10 mouse cellular contexts compared by ENCODE assay signal in the genomic region with DNA sequence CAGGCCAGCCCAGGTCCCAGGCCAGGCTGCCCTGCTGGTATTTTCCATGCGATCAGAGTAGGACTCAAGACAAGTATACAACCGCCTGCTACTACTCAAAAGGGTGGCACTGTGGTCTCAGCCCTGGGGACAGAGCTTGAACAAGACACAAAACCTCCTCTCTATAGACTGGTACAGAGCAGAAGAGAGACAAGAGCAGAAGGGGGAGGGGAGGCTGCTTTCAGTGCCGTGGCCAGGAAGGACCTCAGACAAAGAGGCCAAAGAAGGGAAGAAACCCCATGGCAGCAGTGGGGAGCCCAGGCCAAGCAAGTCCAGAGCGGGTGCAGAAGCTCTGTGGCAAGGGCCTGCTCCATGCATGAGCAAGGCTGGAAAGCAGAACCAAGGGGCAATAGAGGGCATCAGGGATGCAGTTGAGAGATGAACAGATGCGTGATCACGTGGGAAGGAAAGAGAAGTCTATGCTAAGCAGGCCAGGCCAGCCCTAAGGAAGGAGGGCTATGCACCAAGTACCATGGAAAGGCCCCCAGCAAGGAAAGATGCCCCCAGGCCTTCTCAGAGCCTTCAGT. TPM values are rescaled to one million over a fixed set of nuclear protein-coding genes. Genes with fewer than 3 reads are reported as not detected.
DNase-seq lines count a peak whose midpoint lies in the region; ATAC-seq and TF ChIP-seq lines count a peak whose summit lies in the region.
"Had no signal": no experiment of that assay in that cellular context is flagged by ENCODE, and none has a peak within 500 bp of the region (broad histone marks: within the 10 kb centered on the region; RNA-seq: fewer than 3 reads in every experiment).

No protein-coding gene starts in this region.

- no peak for TF ChIP-seq EP300 in stomach, postnatal 0 days (optimal IDR thresholded peaks at IDR 0.05)

- H3K27me3 ChIP-seq in heart, embryonic 10.5 days (ENCODE audit: insufficient read depth, poor library complexity, severe bottlenecking) = no peaks in the 10 kb centered on the region
- H3K27me3 ChIP-seq in hindbrain, embryonic 12.5 days = no peaks in the 10 kb centered on the region
- no peaks in the 10 kb centered on the region for H3K27me3 ChIP-seq in midbrain, embryonic 14.5 days (ENCODE audit: control insufficient read depth, insufficient read depth, low read length)
- no peaks in the 10 kb centered on the region for H3K27me3 ChIP-seq in stomach, postnatal 0 days (ENCODE audit: control insufficient read depth, insufficient read depth, low read length)

- no peaks in the 10 kb centered on the region for H3K9me3 ChIP-seq in heart, embryonic 10.5 days
- no peaks in the 10 kb centered on the region for H3K9me3 ChIP-seq in hindbrain, embryonic 12.5 days (replicated peaks)
- no peaks in the 10 kb centered on the region for H3K9me3 ChIP-seq in midbrain, embryonic 14.5 days (ENCODE audit: control insufficient read depth, low read length)
- H3K9me3 ChIP-seq in stomach, postnatal 0 days (ENCODE audit: control insufficient read depth, low read length) = no peaks in the 10 kb centered on the region

- peak overlapping the region; percentile 31 for H3K27ac ChIP-seq in heart, embryonic 10.5 days
- peak overlapping the region; percentile 63 for H3K27ac ChIP-seq in cortical plate, adult 2 months (ENCODE audit: insufficient read depth, low read length)
- peak overlapping the region; percentile 79 for H3K27ac ChIP-seq in hindbrain, embryonic 12.5 days
- peak overlapping the region; percentile 32; the same call in 1 of the 2 replicates for H3K27ac ChIP-seq in midbrain, embryonic 14.5 days (replicated peaks; ENCODE audit: low read depth, low read length)
- H3K27ac ChIP-seq in stomach, postnatal 0 days (replicated peaks) = no peak overlapping the region

- no peak overlapping the region for H3K9ac ChIP-seq in hindbrain, embryonic 12.5 days
- H3K9ac ChIP-seq in midbrain, embryonic 14.5 days (replicated peaks; ENCODE audit: low read length) = no peak overlapping the region
- H3K9ac ChIP-seq in stomach, postnatal 0 days (ENCODE audit: low read length) = no peak overlapping the region

- H3K4me3 ChIP-seq in heart, embryonic 10.5 days = no peak overlapping the region
- no peak overlapping the region for H3K4me3 ChIP-seq in cortical plate, adult 2 months (ENCODE audit: insufficient read depth, low read length)
- H3K4me3 ChIP-seq in hindbrain, embryonic 12.5 days = no peak overlapping the region
- no peak overlapping the region for H3K4me3 ChIP-seq in midbrain, embryonic 14.5 days (replicated peaks; ENCODE audit: low read depth, low read length)
- H3K4me3 ChIP-seq in stomach, postnatal 0 days (ENCODE audit: low read depth, low read length) = no peak overlapping the region

- 78% methylated on average over 6 of the region's 6 CpGs for WGBS in heart, embryonic 10.5 days
- WGBS in hindbrain, embryonic 12.5 days = 48% methylated on average over 6 of the region's 6 CpGs
- WGBS in midbrain, embryonic 14.5 days = 60% methylated on average over 6 of the region's 6 CpGs
- 75% methylated on average over 6 of the region's 6 CpGs for WGBS in stomach, postnatal 0 days

- no peak for DNase-seq in heart, embryonic 10.5 days (ENCODE audit: low spot score)
- DNase-seq in heart, postnatal 10 days = no peak
- no peak for DNase-seq in midbrain, embryonic 14.5 days
- DNase-seq in testis, postnatal 10 days (ENCODE audit: low spot score) = no peak
- no peak for DNase-seq in thymus, postnatal 25 days
- no peak for DNase-seq in stomach, postnatal 0 days (ENCODE audit: low spot score)
- DNase-seq: adrenal gland, postnatal 14 days; heart, adult 11 months had no signal

- TF ChIP-seq CTCF in cortical plate, adult 2 months (IDR thresholded peaks at IDR 0.05; ENCODE audit: extremely low read depth, insufficient read depth, low read length) = no peak
- TF ChIP-seq CTCF in stomach, postnatal 0 days (IDR thresholded peaks at IDR 0.05; ENCODE audit: low read depth) = no peak

- 0 out of 2 replicates have a peak overlapping the region, but pooled peaks have one; percentile 4 for H3K4me2 ChIP-seq in hindbrain, embryonic 12.5 days (replicated peaks)
- H3K4me2 ChIP-seq in midbrain, embryonic 14.5 days (ENCODE audit: low read length) = no peak overlapping the region
- no peak overlapping the region for H3K4me2 ChIP-seq in stomach, postnatal 0 days (replicated peaks; ENCODE audit: low read depth)

- H3K36me3 ChIP-seq in heart, embryonic 10.5 days = no peaks in the 10 kb centered on the region
- no peaks in the 10 kb centered on the region for H3K36me3 ChIP-seq in hindbrain, embryonic 12.5 days
- no peaks in the 10 kb centered on the region for H3K36me3 ChIP-seq in midbrain, embryonic 14.5 days (ENCODE audit: control insufficient read depth, insufficient read depth, low read length)
- no peaks in the 10 kb centered on the region for H3K36me3 ChIP-seq in stomach, postnatal 0 days (ENCODE audit: control insufficient read depth, insufficient read depth, low read length)

- ATAC-seq in hindbrain, embryonic 12.5 days (ENCODE audit: low FRiP score) = peak; percentile 19; the same call in 1 of the 2 replicates
- no peak for ATAC-seq in midbrain, embryonic 14.5 days (ENCODE audit: low FRiP score, low TSS enrichment)
- ATAC-seq in stomach, postnatal 0 days (ENCODE audit: low FRiP score, low TSS enrichment) = no peak

- no peak for TF ChIP-seq POLR2A in cortical plate, adult 2 months (IDR thresholded peaks at IDR 0.05; ENCODE audit: extremely low read depth, insufficient read depth, low read length)

- peaks cover 67% of the 10 kb centered on the region for H3K4me1 ChIP-seq in heart, embryonic 10.5 days
- peaks cover 35% of the 10 kb centered on the region for H3K4me1 ChIP-seq in cortical plate, adult 2 months (ENCODE audit: control insufficient read depth, insufficient read depth, low read length)
- peaks cover 66% of the 10 kb centered on the region for H3K4me1 ChIP-seq in hindbrain, embryonic 12.5 days
- peaks cover 21% of the 10 kb centered on the region for H3K4me1 ChIP-seq in midbrain, embryonic 14.5 days (ENCODE audit: control insufficient read depth, insufficient read depth, low read length)
- no peaks in the 10 kb centered on the region for H3K4me1 ChIP-seq in stomach, postnatal 0 days (replicated peaks; ENCODE audit: control insufficient read depth, insufficient read depth)

- intact Hi-C loops in heart, postnatal 10 days (cut with DNase I) = no loop called here

RNA-seq across cellular contexts. Expression of a gene that starts 51.0 kb away (rescaled TPM):
- polyA plus RNA-seq in heart, embryonic 10.5 days (2016; fragmentation: Nextera tagmentation; extraction: Ambion mirVana) = 10.9 and 13.2 TPM in 2 replicates
- 10 to 100 TPM; 12.1 to 17.7 TPM for total RNA-seq in heart, postnatal 10 days (2021)
- polyA plus RNA-seq in cortical plate, adult 2 months (2012; rRNA removed) = 81.9 and 83.3 TPM in 2 replicates
- 40.8 and 43.8 TPM in 2 replicates for polyA plus RNA-seq in hindbrain, embryonic 12.5 days (2016; fragmentation: Nextera tagmentation; extraction: Ambion mirVana)
- polyA plus RNA-seq in midbrain, embryonic 14.5 days (2014; fragmentation: Nextera tagmentation; extraction: Ambion mirVana) = 20.3 and 24.2 TPM in 2 replicates
- polyA plus RNA-seq in stomach, postnatal 0 days (2015; fragmentation: Nextera tagmentation; extraction: Ambion mirVana) = 12.0 and 12.8 TPM in 2 replicates
